Mouse (Mus musculus) lung, adult 2 months (tissue): ENCODE results near the gene Clasrp.

Source experiments
- CTCF ChIP-seq: fragments of 200-500 bp; IDR thresholded peaks from 2 replicates; pipeline ENCODE4 v1.5.1; 2011; ENCODE audit warnings: mild to moderate bottlenecking, low read length, control low read depth; ENCODE audit not compliant: insufficient read depth
- POLR2A ChIP-seq: fragments of 200-500 bp; IDR thresholded peaks from 2 replicates; pipeline ENCODE4 v1.6.1; 2011; ENCODE audit warnings: low read depth, mild to moderate bottlenecking, control low read depth, low read length, borderline replicate concordance; ENCODE audit errors: extremely low read depth

DNA sequence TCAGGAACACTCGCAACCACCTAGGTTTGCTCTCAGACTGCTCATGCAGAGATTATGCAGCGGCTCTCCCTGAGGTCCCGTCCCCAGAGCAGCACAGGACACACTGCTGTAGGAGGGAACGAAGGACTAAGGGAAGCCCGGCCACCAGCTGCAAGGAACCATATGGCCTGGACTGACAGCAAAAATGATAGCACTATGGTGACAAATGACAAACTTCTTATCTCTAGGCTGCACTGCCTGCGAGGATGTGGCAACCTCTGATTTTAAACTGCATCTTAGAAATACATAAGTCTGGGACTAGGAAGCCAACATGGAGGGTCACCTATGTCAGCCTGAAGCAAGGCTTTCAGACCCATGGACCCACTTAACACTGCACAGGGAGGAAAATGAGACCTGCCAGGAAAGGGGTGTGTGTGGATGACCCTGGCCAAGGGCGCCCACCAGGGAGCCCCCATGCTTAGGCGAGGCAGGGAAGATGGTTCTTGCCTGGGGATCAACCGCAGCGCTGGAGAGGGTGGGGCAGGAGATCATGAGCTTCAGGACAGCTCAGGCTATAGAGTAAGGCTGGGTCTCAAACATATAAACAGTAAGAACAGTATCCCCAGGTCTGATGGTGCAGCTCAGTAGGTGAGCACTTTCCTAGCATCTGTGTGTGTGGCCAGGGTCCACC, 11.1 kb downstream of the Clasrp start:
- TF ChIP-seq POLR2A (no peak), CTCF (no peak)
